Mouse (Mus musculus) hindbrain, embryonic 11.5 days (tissue): ENCODE results near the gene Kansl3. TPM values are rescaled to one million over a fixed set of nuclear protein-coding genes. Genes with fewer than 3 reads are reported as not detected.
A peak's percentile ranks its signal among the peaks of the same experiment; 100 is the strongest.

Experiments
- ATAC-seq: fragments of 200-750 bp; cut with Nextera tagmentation; 2 replicates; pipeline ENCODE4 v1.8.0; 2017; ENCODE audit warnings: mild to moderate bottlenecking, moderate TSS enrichment, moderate library complexity; ENCODE audit not compliant: low FRiP score
- DNase-seq: peaks from one replicate; pipeline ENCODE4 v3.0.0-alpha.2; 2015; ENCODE audit warnings: low spot score
- H3K27ac ChIP-seq: fragments of 300-500 bp; sonication (generic); 2 replicates; pipeline ENCODE4 v1.5.1; 2014; ENCODE audit warnings: mild to moderate bottlenecking, low read depth, low read length
- H3K27me3 ChIP-seq: fragments of 300-500 bp; sonication (generic); 2 replicates; pipeline ENCODE4 v1.6.1; 2014; ENCODE audit warnings: mild to moderate bottlenecking, low read length, moderate library complexity, mixed read lengths; ENCODE audit not compliant: control insufficient read depth, insufficient read depth
- H3K36me3 ChIP-seq: fragments of 300-500 bp; sonication (generic); 2 replicates; pipeline ENCODE4 v1.6.1; 2014; ENCODE audit warnings: mild to moderate bottlenecking, low read length, moderate library complexity, mixed read lengths; ENCODE audit not compliant: control insufficient read depth, insufficient read depth
- H3K4me1 ChIP-seq: fragments of 300-500 bp; sonication (generic); replicated peaks from 2 replicates; pipeline ENCODE4 v1.6.1; 2014; ENCODE audit warnings: low read length, mixed read lengths; ENCODE audit not compliant: control insufficient read depth, insufficient read depth
- H3K4me2 ChIP-seq: fragments of 300-500 bp; sonication (generic); replicated peaks from 2 replicates; pipeline ENCODE4 v1.6.1; 2014; ENCODE audit warnings: mild to moderate bottlenecking, low read depth, low read length
- H3K4me3 ChIP-seq: fragments of 300-500 bp; sonication (generic); 2 replicates; pipeline ENCODE4 v1.5.1; 2014; ENCODE audit warnings: low read depth, low read length
- H3K9ac ChIP-seq: fragments of 300-500 bp; sonication (generic); 2 replicates; pipeline ENCODE4 v1.6.1; 2014; ENCODE audit warnings: low read depth, low read length
- H3K9me3 ChIP-seq: fragments of 300-500 bp; sonication (generic); 2 replicates; pipeline ENCODE4 v1.6.1; 2016; ENCODE audit warnings: low read length; ENCODE audit not compliant: control insufficient read depth
- WGBS: fragments of 180-500 bp; shearing (Covaris S2); extraction: QIAGEN DNeasy Blood & Tissue Kit; methylation state at CpG from one replicate; pipeline ENCODE4 v1.1.7; 2014; 5-methylcytosine and 5-hydroxymethylcytosine counted together
- polyA plus RNA-seq: library from polyadenylated mRNA; unstranded; fragments of >200 nt; fragmentation: Nextera tagmentation; extraction: Ambion mirVana; gene quantifications from 2 replicates; pipeline ENCODE4 v1.2.1, GENCODE M21; 2014

Kansl3 gene
- 30.5 and 31.0 TPM in 2 replicates for polyA plus RNA-seq

DNA sequence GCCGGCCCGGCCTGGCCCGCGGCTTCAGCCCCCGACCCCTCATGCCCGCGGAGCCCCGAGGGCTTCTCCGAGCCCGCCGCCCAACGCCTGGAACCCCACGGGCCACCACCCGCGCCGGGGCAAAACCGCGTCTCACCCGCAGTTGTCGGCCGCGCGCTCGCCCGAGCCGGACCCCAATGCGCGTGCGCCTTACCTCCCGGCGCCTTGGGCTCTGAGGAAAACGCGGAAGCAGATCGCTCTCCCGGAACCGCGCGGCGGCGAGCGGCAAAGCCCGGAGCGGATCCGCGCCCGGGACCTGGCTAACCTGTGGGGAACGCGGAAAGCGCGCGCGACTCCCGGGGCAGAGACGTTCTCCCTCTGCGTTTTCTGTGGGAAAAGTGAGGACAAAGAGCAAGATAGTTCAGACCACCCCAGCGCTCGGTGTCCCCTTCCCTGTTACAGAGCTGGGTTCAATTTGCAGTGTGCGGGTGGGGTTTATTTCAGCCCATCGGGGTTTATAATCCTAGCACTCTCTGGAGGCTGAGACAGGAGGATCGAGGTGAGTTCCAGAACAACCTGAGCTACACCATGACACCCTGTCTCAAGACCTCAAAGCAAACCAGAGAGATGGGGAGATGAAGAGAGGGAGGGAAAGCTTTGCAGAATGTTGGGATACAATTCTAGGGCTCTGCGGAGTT lies at the start of gene Kansl3:
Kansl3 (minus strand) TSS at position 213 of the 677 bp plus-strand sequence.
- Histone ChIP-seq H3K9me3 (no peaks in the 10 kb centered on the region), H3K4me3 (peak within 1 kb of the TSS; percentile 67), H3K36me3 (no peaks in the 10 kb centered on the region), H3K27me3 (no peaks in the 10 kb centered on the region), H3K4me2 (peak within 1 kb of the TSS; percentile 60), H3K4me1 (peaks cover 4% of the 10 kb centered on the region; the same call in 1 of the 2 replicates), H3K9ac (peak within 1 kb of the TSS; percentile 82), H3K27ac (0 out of 2 replicates have a peak within 1 kb of the TSS, but pooled peaks have one; percentile 59)
- DNase-seq, result peak; percentile 95
- 4% methylated on average over 56 of the region's 61 CpGs for WGBS
- ATAC-seq, result peak; percentile 88

DNA sequence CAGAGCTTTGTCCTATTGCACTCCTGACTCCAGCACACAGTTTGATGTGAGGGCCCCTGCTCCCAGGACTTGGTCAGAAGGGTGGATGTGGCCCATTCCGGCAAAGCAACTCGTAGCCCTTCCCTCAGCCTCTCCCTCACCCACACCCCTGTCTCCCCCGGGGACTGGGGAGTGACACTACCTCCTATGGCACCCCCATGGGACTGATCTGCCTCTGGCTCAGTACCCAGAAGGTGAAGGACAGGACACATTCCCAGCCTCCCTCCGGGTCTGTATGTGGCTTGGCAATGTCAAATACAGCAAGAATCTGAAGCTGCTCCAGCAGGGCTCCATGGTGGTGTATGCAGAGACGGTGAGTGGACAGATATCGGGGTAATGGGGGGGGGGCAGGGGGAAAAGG lies 35.5 kb upstream of the Kansl3 start:
- H3K27me3 ChIP-seq, result no peaks in the 10 kb centered on the region
- H3K9me3 ChIP-seq, result no peaks in the 10 kb centered on the region
- WGBS, result 83% methylated on average over 6 of the region's 6 CpGs
- no peak overlapping the region for H3K27ac ChIP-seq
- DNase-seq (no peak), ATAC-seq (no peak)
- no peaks in the 10 kb centered on the region for H3K36me3 ChIP-seq
- H3K4me3 ChIP-seq, result no peak overlapping the region
- H3K9ac ChIP-seq, result no peak overlapping the region
- no peak overlapping the region for H3K4me2 ChIP-seq
- no peaks in the 10 kb centered on the region for H3K4me1 ChIP-seq

DNA sequence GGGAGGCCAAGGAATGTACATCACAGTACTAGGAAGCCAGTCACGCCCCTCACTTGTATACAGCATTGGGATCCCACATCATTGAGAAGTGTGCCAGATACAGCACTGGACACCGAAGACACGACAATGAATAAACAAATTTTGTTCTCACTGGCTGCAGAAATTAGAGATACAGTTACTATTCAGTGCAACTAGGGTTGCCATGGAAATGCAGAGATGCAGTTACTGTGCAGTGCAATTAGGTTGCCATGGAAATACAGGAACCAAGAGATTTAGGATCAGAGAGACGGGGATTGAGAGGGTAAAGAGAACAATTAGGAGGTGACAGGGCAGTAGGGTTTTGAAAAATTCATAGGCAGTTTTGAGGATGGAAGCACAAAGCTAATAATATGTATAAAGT lies 32.5 kb upstream of the Kansl3 start:
- Histone ChIP-seq H3K36me3 (no peaks in the 10 kb centered on the region), H3K4me3 (no peak overlapping the region), H3K27me3 (no peaks in the 10 kb centered on the region), H3K27ac (no peak overlapping the region), H3K4me2 (no peak overlapping the region), H3K9me3 (no peaks in the 10 kb centered on the region), H3K9ac (no peak overlapping the region), H3K4me1 (no peaks in the 10 kb centered on the region)
- 75% methylated on average over 4 of the region's 4 CpGs for WGBS
- no peak for ATAC-seq
- DNase-seq, result no peak

DNA sequence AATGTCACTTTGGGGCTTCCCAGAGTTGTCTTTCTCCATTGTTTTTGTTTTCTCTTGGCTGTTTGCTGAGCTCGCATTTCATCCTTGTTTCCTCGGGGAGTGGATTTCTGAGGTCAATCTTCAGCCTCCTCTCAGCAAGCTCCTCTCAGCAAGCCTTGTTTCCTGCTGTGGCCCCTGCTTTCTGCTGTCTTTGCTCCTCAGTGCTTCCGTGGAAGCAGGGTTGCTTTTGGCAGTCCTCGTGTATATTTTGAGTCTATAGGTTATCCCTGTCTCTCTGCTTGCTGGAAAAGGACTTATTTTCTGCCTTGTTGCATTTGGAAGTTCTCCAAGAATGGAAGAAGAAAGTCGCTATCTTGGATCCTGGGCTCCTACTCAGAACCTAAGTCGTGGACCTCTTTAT lies 28.1 kb upstream of the Kansl3 start:
- ATAC-seq (no peak), DNase-seq (no peak)
- Histone ChIP-seq H3K4me2 (no peak overlapping the region), H3K9ac (no peak overlapping the region), H3K9me3 (no peaks in the 10 kb centered on the region), H3K4me3 (no peak overlapping the region), H3K36me3 (no peaks in the 10 kb centered on the region), H3K4me1 (no peaks in the 10 kb centered on the region), H3K27me3 (no peaks in the 10 kb centered on the region), H3K27ac (no peak overlapping the region)
- WGBS, result 24% methylated on average over 6 of the region's 6 CpGs

DNA sequence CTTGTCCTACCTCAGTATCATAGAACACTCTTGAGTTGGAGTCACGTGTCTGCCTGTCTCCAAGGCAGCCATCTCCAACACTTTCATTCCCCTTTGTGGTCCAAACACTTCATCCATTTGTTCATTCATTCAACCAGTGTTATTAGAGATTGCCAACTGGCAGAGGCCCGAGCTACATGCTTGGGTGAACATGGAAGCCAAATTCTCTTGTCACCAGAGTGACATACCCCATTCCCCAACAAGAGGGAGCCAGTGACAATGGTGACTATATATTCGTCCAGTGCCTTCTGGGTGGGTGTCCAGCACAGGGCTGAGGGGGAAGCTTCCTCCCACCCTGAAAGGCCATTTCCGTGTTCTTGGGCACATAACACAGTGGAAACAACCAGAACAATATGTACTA lies 10.6 kb upstream of the Kansl3 start:
- Histone ChIP-seq H3K9ac (no peak overlapping the region), H3K4me3 (no peak overlapping the region), H3K27me3 (no peaks in the 10 kb centered on the region), H3K4me1 (no peaks in the 10 kb centered on the region), H3K4me2 (no peak overlapping the region), H3K9me3 (no peaks in the 10 kb centered on the region), H3K27ac (no peak overlapping the region), H3K36me3 (no peaks in the 10 kb centered on the region)
- DNase-seq (no peak), ATAC-seq (no peak)
- 80% methylated on average over 4 of the region's 4 CpGs for WGBS

DNA sequence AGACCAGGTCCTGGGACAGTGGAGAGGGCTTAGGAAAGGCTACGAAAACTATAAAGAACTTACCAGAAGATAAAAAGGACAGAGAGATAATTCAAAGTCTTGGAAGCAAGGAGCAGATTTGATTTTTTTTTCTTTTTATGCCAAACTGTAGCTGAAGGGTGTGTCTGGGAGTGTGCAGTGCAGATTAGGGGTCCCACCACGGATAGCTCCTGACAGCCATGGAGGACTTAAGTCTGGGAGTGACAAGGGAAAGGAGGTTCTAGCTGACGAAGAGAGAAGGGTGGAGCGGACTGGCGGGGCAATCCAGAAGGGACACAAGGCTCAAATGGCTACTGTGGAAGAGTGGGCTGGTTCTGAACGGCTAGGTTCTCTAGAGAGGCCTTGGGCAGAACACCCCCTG lies 9.9 kb upstream of the Kansl3 start:
- H3K4me3 ChIP-seq, result no peak overlapping the region
- no peaks in the 10 kb centered on the region for H3K27me3 ChIP-seq
- H3K9me3 ChIP-seq, result no peaks in the 10 kb centered on the region
- H3K4me1 ChIP-seq, result no peaks in the 10 kb centered on the region
- no peak for ATAC-seq
- no peak for DNase-seq
- H3K4me2 ChIP-seq, result no peak overlapping the region
- H3K36me3 ChIP-seq, result no peaks in the 10 kb centered on the region
- WGBS, result 78% methylated on average over 6 of the region's 6 CpGs
- no peak overlapping the region for H3K27ac ChIP-seq
- no peak overlapping the region for H3K9ac ChIP-seq

DNA sequence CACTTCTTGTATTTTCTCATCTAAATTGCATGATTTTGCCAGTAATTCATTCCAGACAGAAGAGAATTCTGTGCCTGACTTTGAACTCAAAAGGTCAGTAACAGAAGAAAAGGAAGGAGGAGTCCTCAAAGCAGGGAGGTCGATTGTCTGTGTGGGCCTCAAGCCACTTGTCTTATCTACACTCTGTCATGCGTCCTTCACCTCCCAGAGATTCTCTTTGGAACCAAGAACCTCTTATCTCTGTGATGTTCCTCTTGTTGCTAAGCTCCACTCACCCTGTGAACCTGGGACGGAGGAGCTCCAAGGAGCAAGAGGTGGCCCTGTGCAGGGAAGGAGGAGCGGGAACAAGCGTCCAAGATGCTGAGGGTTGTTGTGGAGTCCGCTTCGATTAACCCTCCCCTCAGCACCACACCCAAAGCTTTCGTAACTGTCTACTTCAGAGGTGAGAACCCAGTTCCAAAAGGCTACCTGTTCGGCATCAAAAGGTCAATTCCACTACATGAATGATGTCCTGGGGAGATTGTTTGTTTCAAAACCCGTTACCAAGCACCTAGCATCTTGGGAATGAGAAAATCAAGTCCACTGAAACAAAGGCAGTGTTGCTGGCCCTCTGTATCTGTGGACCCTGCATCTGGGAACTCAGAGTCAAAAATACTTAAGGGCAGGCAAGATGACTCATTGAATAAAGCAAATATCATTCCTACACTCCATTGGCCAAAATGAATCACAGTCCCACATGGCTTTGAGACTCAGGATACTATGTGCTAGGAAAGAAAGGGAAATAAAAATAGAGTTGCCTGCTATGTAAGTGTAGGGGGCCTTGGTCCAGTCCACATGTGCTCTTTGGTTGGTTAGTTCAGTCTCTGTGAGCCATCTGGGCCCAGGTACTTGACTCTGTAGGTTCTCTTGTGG lies 3.2 kb upstream of the Kansl3 start, which contains the start of gene Fer1l5:
Fer1l5 (plus strand) TSS at position 358 of the 912 bp plus-strand sequence.
- 84% methylated on average over 10 of the region's 10 CpGs for WGBS
- Histone ChIP-seq H3K36me3 (no peaks in the 10 kb centered on the region), H3K4me1 (peaks cover 4% of the 10 kb centered on the region; the same call in 1 of the 2 replicates), H3K4me3 (no peak within 1 kb of the TSS), H3K4me2 (no peak within 1 kb of the TSS), H3K27me3 (no peaks in the 10 kb centered on the region), H3K27ac (no peak within 1 kb of the TSS), H3K9ac (no peak within 1 kb of the TSS), H3K9me3 (no peaks in the 10 kb centered on the region)
- ATAC-seq (no peak), DNase-seq (no peak)

DNA sequence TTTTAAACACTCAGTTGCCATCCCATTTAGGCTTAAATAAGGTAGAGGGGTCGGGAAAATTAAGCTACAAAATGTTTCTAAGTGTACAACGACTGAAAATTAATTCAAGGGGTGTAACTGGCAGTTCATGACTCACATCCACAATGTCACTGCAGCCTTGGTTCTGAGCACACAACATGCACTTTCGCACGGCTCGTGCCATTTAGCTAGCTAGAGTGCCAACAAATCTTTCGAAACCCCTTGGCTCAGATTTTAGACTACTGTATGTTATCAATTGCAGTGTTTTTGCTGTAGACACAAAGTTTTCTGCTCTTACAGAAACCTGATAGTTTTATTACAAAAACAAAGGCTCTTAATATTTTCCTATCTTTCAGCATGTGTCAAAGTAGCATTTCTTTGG lies 1.9 kb upstream of the Kansl3 start:
- no peak overlapping the region for H3K27ac ChIP-seq
- H3K9me3 ChIP-seq, result no peaks in the 10 kb centered on the region
- no peaks in the 10 kb centered on the region for H3K36me3 ChIP-seq
- 84% methylated on average over 6 of the region's 6 CpGs for WGBS
- no peak overlapping the region for H3K4me2 ChIP-seq
- ATAC-seq (no peak), DNase-seq (no peak)
- no peak overlapping the region for H3K4me3 ChIP-seq
- H3K4me1 ChIP-seq, result peaks cover 4% of the 10 kb centered on the region; the same call in 1 of the 2 replicates
- no peaks in the 10 kb centered on the region for H3K27me3 ChIP-seq
- no peak overlapping the region for H3K9ac ChIP-seq
